ENCODE assay signal across 9 mouse cellular contexts in genomic region chr11:20571702-20572413, GRCm38 (mm10). TPM values are rescaled to one million over a fixed set of nuclear protein-coding genes. Genes with fewer than 3 reads are reported as not detected.
DNase-seq lines count a peak whose midpoint lies in the region; ATAC-seq and TF ChIP-seq lines count a peak whose summit lies in the region.
"Had no signal": no experiment of that assay in that cellular context is flagged by ENCODE, and none has a peak within 500 bp of the region (broad histone marks: within the 10 kb centered on the region; RNA-seq: fewer than 3 reads in every experiment).

No protein-coding gene starts in this region.

- TF ChIP-seq POLR2A in kidney, adult 2 months (IDR thresholded peaks at IDR 0.05; ENCODE audit: low read depth, low read length) = no peak
- no peak for TF ChIP-seq POLR2A in myocyte (IDR thresholded peaks at IDR 0.05; ENCODE audit: insufficient read length, low read depth)

- TF ChIP-seq CTCF in kidney, postnatal 0 days (IDR thresholded peaks at IDR 0.05; ENCODE audit: low read depth) = no peak
- TF ChIP-seq CTCF in kidney, adult 2 months (conservative IDR thresholded peaks at IDR 0.05; ENCODE audit: insufficient read depth, insufficient read length, low read depth, low read length) = no peak

- peaks cover 9% of the 10 kb centered on the region; the same call in 1 of the 2 replicates for H3K4me1 ChIP-seq in kidney, postnatal 0 days (replicated peaks; ENCODE audit: insufficient read depth, low read length)
- H3K4me1 ChIP-seq in kidney, adult 2 months (ENCODE audit: control insufficient read depth, insufficient read depth, low read length) = no peaks in the 10 kb centered on the region
- 0 out of 2 replicates have a peak, but pooled peaks cover 3% of the 10 kb centered on the region for H3K4me1 ChIP-seq in forebrain, embryonic 14.5 days (ENCODE audit: control insufficient read depth, insufficient read depth, low read length)

- no peaks in the 10 kb centered on the region for H3K27me3 ChIP-seq in kidney, postnatal 0 days (ENCODE audit: insufficient read depth, low read length)
- H3K27me3 ChIP-seq in kidney, adult 2 months (replicated peaks; ENCODE audit: control insufficient read depth, insufficient read depth, low read length) = no peaks in the 10 kb centered on the region
- no peaks in the 10 kb centered on the region for H3K27me3 ChIP-seq in myocyte (ENCODE audit: control insufficient read depth, insufficient read depth, insufficient read length)
- H3K27me3 ChIP-seq in forebrain, embryonic 14.5 days (replicated peaks; ENCODE audit: control insufficient read depth, insufficient read depth, low read length) = no peaks in the 10 kb centered on the region

- H3K27ac ChIP-seq in kidney, postnatal 0 days = no peak overlapping the region
- H3K27ac ChIP-seq in kidney, adult 2 months (ENCODE audit: insufficient read depth, low read depth, low read length) = no peak overlapping the region
- no peak overlapping the region for H3K27ac ChIP-seq in forebrain, embryonic 14.5 days (ENCODE audit: low read depth, low read length)
- H3K27ac ChIP-seq: heart, embryonic 10.5 days had no signal

- H3K9me3 ChIP-seq in kidney, postnatal 0 days (replicated peaks; ENCODE audit: low read length) = no peaks in the 10 kb centered on the region
- H3K9me3 ChIP-seq in forebrain, embryonic 14.5 days (replicated peaks; ENCODE audit: control insufficient read depth, low read length) = no peaks in the 10 kb centered on the region
- H3K9me3 ChIP-seq: heart, embryonic 10.5 days had no signal

- no peak for ATAC-seq in kidney, postnatal 0 days (replicated peaks; ENCODE audit: low FRiP score, low read depth)
- ATAC-seq in forebrain, embryonic 14.5 days = no peak

- no peak overlapping the region for H3K4me2 ChIP-seq in kidney, postnatal 0 days (ENCODE audit: low read length)
- H3K4me2 ChIP-seq in myocyte (ENCODE audit: low read depth) = peak overlapping the region; percentile 45
- H3K4me2 ChIP-seq in forebrain, embryonic 14.5 days (ENCODE audit: low read length) = no peak overlapping the region

- no peaks in the 10 kb centered on the region for H3K36me3 ChIP-seq in kidney, postnatal 0 days (ENCODE audit: insufficient read depth, low read length)
- H3K36me3 ChIP-seq in kidney, adult 2 months (ENCODE audit: control insufficient read depth, insufficient read depth, low read length) = no peaks in the 10 kb centered on the region
- H3K36me3 ChIP-seq in myocyte (ENCODE audit: control insufficient read depth, insufficient read depth) = no peaks in the 10 kb centered on the region
- H3K36me3 ChIP-seq in forebrain, embryonic 14.5 days (ENCODE audit: control insufficient read depth, insufficient read depth, low read length) = no peaks in the 10 kb centered on the region
- H3K36me3 ChIP-seq: heart, embryonic 10.5 days had no signal

- no peak overlapping the region for H3K4me3 ChIP-seq in kidney, postnatal 0 days (replicated peaks; ENCODE audit: low read depth, low read length)
- no peak overlapping the region for H3K4me3 ChIP-seq in kidney, adult 2 months (ENCODE audit: insufficient read depth, low read depth, low read length)
- no peak overlapping the region for H3K4me3 ChIP-seq in myocyte
- no peak overlapping the region for H3K4me3 ChIP-seq in forebrain, embryonic 14.5 days (ENCODE audit: low read depth, low read length)
- H3K4me3 ChIP-seq: heart, embryonic 10.5 days had no signal

- DNase-seq in kidney, postnatal 0 days (ENCODE audit: low spot score) = peak; percentile 53
- no peak for DNase-seq in kidney, adult 2 months
- peak; percentile 20 to 24 for DNase-seq in adrenal gland, adult 18-20 months (ENCODE audit: low spot score in 2 of 2)
- DNase-seq in frontal cortex, adult 2 months (ENCODE audit: extremely low spot score in 1 of 2, low spot score in 1 of 2) = peak; percentile 28 to 72
- DNase-seq in forebrain, embryonic 14.5 days (ENCODE audit: low spot score) = no peak
- no peak for DNase-seq in spleen, postnatal 10 days (ENCODE audit: low spot score in 2 of 2)
- DNase-seq in liver = no peak

- H3ac ChIP-seq in myocyte (ENCODE audit: control insufficient read depth, insufficient read length) = no peak overlapping the region

- peaks cover 26% of the 10 kb centered on the region for H3K79me2 ChIP-seq in myocyte (ENCODE audit: control insufficient read depth, insufficient read depth)

- no peak overlapping the region for H3K9ac ChIP-seq in kidney, postnatal 0 days (ENCODE audit: low read depth, low read length)
- no peak overlapping the region for H3K9ac ChIP-seq in forebrain, embryonic 14.5 days (ENCODE audit: low read length)

- WGBS in kidney, postnatal 0 days = 28% methylated on average over 5 of the region's 5 CpGs
- WGBS in kidney, adult 2 months = 43% methylated on average over 5 of the region's 5 CpGs
- 75% methylated on average over 5 of the region's 5 CpGs for WGBS in forebrain, embryonic 14.5 days

TF ChIP-seq in myocyte, 11 proteins besides CTCF, POLR2A, EP300 and RAD21:
- TF ChIP-seq E2F4 (IDR thresholded peaks at IDR 0.05; ENCODE audit: insufficient read depth) (no peak), USF1 (IDR thresholded peaks at IDR 0.05; ENCODE audit: low read depth) (no peak), MYOG (IDR thresholded peaks at IDR 0.05; ENCODE audit: control insufficient read depth in 1 of 3, insufficient read depth in 1 of 3, insufficient read length in 2 of 3, low read depth in 2 of 3) (no peak), MAX (IDR thresholded peaks at IDR 0.05; ENCODE audit: low read depth) (no peak), CEBPB (IDR thresholded peaks at IDR 0.05; ENCODE audit: insufficient read depth, poor library complexity, severe bottlenecking) (no peak), MYOD1 (IDR thresholded peaks at IDR 0.05; ENCODE audit: control insufficient read depth in 1 of 3, insufficient read length in 2 of 3, low read depth in 2 of 3) (no peak), REST (IDR thresholded peaks at IDR 0.05; ENCODE audit: insufficient read depth, insufficient read length) (no peak), TCF12 (IDR thresholded peaks at IDR 0.05; ENCODE audit: insufficient read depth, poor library complexity, severe bottlenecking) (no peak), POLR2AphosphoS2 (IDR thresholded peaks at IDR 0.05; ENCODE audit: insufficient read length, low read depth) (no peak), TCF3 (IDR thresholded peaks at IDR 0.05; ENCODE audit: insufficient read length, low read depth) (no peak), SRF (IDR thresholded peaks at IDR 0.05; ENCODE audit: control insufficient read depth, insufficient read length, low read depth) (no peak)
TF ChIP-seq in myocyte: peak in this region for 0.

RNA-seq across cellular contexts. Expression of gene Sertad2, which starts 28.8 kb away (rescaled TPM):
- 36.0 and 40.9 TPM in 2 replicates for polyA plus RNA-seq in kidney, postnatal 0 days (2015; fragmentation: Nextera tagmentation; extraction: Ambion mirVana)
- 24.9 and 33.6 TPM in 2 replicates for polyA plus RNA-seq in kidney, adult 2 months (2012; rRNA removed)
- 10 to 100 TPM in 1 of 2 experiments, 1 to 10 TPM in 1; 9.4 to 10.8 TPM for total RNA-seq in adrenal gland, adult 18-20 months (2021)
- polyA plus RNA-seq in frontal cortex, adult 2 months (2012; rRNA removed) = 17.6 and 19.5 TPM in 2 replicates
- 20.9 TPM for polyA plus RNA-seq in myocyte (2012; fragmentation: generic; extraction: Trizol)
- 23.2 and 28.3 TPM in 2 replicates for polyA plus RNA-seq in forebrain, embryonic 14.5 days (2014; fragmentation: Nextera tagmentation; extraction: Ambion mirVana)

Comparison
In these comparisons a context has a peak if more than half of its experiments do, and no peak if none do; other contexts are left out.
1. DNase-seq: peak in kidney, postnatal 0 days (single experiment), adrenal gland, adult 18-20 months (2 of 2) and frontal cortex, adult 2 months (2 of 2); none in kidney, adult 2 months (single experiment), forebrain, embryonic 14.5 days (single experiment), spleen, postnatal 10 days (0 of 2) and liver (single experiment).